Mouse (Mus musculus): ENCODE measurements around the gene Atp11b.

The Atp11b gene

DNA sequence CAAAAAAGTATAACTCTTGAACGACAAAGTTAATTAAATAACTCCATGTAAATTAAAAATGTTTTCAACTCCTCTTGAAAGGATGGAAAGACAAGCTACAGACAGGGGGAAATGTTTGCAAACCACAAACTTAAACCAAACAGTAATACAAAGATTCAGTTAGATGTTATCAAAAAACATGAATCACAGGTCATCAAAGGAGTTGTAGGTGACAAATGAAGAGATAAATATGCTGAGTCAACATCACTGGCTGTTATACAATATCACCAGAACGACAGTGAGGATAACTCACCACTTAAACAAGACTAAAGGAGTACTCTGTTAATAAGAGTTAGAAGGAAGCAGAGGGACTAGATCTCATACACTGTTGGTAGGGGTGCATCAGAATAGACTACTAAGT, 48.1 kb downstream of the Atp11b start:
- no peak for DNase-seq

DNA sequence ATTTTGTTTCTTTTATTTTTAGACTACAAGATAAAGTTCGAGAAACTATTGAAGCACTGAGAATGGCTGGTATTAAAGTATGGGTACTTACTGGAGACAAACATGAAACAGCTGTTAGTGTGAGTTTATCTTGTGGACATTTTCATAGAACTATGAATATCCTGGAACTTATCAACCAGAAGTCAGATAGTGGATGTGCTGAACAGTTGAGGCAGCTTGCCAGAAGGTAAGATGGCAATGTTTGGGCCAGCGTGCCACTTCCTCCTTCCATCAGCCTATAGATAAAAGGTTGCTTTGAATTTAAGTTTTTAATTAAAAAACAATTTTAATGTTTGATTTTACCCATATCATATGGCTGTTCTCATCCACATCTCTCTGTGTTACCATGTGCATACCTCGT, 66.0 kb downstream of the Atp11b start:
- DNase-seq: no peak

DNA sequence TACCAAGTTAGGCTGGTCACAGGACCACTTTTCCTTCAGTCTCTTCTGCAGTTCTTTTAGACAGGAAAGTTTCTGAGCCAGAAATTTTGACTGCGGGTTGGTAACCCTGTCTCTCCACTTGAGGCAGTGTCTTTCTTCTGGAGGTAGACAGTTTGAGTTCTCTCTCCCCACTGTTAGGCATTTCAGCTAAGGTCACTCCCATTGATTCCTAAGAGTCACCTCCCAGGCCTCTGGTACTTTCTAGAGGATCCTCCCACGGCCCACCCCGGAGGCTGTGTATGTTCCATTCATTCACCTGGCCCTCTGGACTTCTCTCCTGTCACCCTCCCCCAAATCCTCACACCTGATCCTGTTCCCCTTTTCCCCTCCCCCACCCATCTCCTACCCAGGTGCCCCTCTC, 68.1 kb downstream of the Atp11b start:
- no peak for DNase-seq

DNA sequence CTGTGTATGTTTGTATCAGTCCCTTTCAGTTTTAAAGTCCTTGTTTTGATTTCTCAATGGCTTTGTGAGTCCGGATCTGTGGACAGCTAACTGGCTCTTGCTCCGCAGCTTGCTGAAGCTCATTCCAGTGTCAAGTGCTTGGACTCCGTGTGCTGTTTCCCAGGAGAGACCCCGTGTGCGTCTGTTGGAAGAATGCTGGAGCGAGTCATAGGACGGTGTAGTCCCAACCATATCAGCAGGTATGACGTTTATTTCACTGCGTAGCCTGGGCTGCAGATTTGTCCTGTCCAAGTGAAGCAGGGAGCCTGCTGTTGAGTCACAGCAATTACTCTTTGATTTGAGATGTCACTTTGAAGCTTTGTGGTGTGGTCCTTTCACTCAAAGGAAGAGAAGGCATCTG, 95.4 kb downstream of the Atp11b start:
- DNase-seq: no peak

DNA sequence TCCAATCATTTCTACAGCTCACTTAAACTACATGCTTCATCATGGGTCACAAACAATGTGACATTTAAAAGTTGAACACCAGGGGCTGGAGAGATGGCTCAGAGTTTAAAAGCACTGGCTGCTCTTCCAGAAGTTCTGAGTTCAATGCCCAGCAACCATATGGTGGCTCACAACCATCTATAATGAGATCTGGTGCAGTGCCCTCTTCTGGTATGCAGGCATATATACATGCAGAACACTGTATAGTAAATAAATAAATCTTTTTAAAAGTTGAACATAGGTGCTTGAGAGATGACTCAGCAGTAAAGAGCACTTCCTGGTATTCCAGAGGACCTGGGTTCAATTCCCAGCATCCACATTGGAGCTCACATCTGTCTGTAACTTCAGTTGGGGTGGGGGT, 129.4 kb downstream of the Atp11b start:
- DNase-seq: no peak

DNA sequence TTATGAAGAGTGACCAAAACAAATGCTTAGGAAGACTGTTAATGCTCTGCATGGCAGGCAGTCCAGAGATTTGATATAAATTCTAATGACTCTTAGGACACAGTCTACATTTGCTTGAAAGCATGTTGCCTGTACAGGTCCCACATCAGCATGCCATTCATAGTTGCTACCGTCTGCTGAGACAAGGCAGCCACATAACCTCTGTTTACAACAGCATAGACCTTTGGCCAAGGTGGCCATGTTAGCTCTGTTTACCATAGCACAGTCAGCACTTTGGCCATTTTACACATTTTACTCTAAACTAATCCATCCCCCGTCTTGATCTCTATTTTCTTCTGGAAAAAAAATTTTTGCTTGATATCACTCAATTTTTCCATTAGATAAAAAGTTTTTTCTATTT, 135.6 kb downstream of the Atp11b start:
- no peak for DNase-seq

DNA sequence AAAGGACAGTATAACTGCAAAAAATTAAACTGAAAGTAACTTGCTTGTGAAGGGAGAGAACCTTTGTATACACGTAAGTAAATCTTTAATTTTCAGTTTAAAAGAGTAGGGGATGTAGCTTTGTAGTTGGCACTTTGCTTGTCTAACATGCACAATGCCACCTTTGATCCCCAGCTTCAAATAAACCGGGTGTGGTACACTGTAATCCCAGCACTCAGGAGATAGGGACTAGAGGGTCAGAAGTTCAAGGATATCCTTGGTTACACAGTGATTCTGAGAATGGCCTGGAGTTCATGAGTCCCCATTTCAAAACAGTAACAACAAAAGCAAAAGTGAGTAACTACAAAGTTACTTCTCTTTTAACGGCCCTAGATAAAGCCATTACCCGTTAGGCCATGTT, 137.2 kb downstream of the Atp11b start:
- no peak for DNase-seq

DNA sequence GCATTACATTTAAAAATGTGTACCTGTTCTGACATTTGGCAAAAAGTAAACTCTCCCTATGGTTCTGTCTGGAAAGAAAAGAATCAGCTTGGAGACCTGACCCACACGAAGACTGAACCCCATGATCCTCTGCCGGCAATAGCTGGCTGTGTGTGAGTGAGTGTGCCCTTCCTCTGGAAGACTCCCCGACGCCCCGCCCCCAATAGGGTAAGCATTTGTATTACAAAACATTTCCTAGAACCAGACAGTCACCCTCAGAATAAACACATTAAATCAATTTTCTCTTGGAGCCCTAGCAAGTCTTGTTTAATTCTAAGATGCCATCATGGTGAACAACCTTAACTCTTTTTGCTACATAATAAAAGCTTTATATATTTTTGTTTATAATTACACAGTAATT, 139.2 kb downstream of the Atp11b start:
- no peak for DNase-seq

DNA sequence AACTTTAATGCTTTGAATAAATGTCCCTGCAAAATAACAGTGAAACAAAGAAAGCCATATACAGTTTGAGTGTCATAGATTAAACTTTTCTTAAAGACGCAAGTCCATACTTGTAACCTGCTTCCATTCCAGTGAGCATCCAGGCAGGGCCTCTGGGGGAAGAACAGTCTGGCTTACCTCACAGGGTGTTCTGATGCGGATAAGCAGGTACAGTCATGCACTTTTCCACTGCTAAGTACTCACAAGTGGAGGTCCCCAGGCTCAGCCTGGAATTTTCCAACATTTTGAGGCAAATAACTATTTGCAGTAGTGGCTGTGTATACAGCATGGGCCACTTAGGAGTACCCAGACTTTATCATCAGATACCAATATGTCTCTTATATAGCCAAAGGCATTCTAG, 144.0 kb downstream of the Atp11b start:
- no peak for DNase-seq

DNA sequence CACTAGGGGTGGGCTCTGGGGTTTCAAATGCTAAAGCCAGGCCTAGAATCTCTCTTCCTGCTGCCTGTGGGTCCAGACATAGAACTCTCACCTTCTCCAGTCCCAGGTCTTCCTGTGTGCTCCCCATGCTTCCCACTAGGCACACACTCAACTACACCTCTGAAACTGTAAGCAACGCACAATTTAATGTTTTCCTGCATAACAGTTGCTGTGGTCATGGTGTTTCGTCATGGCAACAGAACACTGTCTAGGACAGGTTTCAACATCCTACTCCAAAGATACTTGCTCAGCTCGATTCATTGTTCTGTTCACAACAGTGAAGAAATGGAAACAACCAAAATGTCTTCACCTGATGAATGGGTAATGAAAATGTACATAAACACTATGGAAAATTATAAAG, 145.2 kb downstream of the Atp11b start:
- DNase-seq: no peak

DNA sequence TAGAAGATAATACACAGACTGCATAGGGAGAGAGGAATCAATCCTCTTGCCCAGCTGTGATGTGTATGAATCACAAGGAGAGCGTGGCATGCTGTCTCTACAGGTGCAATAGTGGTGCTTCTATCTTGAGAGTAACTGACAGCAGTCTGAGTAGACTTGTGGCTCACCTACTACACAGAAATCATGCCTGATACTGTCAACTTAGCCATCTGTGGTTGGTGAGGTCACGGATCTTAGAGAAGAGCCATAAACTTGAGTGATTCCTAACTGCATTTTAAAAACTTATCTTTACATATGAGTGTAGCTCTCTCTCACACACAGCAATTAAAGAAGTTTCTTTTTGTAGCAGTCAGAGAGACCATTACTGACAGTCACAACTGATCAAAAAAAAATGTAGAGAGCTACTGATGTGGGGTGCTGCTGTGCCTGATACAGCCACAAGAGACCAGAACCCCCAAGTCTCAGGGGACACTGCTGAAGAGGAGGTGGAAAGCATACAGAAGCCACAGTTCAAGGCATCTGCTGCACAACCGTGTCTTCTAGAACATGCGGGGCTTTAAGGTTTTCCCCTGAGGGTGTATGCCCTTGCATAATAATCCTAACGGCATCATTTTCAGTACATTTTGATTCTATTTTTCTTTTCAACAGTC, 146.8 kb downstream of the Atp11b start:
- no peak for DNase-seq

All from cerebellum, postnatal 14 days (tissue).